Mouse (Mus musculus) neural tube, embryonic 11.5 days (tissue): ENCODE data around the gene Cip2a. TPM values are rescaled to one million over a fixed set of nuclear protein-coding genes. Genes with fewer than 3 reads are reported as not detected.

Source experiments
- polyA plus RNA-seq: library from polyadenylated mRNA; unstranded; fragments of >200 nt; fragmentation: Nextera tagmentation; extraction: Ambion mirVana; gene quantifications from 2 replicates; pipeline ENCODE4 v1.2.1, GENCODE M21; 2014

Cip2a gene
- polyA plus RNA-seq, 1 experiment from 2014 or later: 35.9 TPM

Other genes with a start within 250 kb of the Cip2a start
- not detected in 2 replicates for gene Trat1, start 222.2 kb upstream of the Cip2a start, polyA plus RNA-seq
- gene Retnlb, start 177.3 kb upstream of the Cip2a start, polyA plus RNA-seq: not detected in 2 replicates
- not detected in 2 replicates for gene Retnla, start 151.6 kb upstream of the Cip2a start, polyA plus RNA-seq
- gene Retnlg, start 121.6 kb upstream of the Cip2a start, polyA plus RNA-seq: not detected in 2 replicates
- 51.3 and 54.6 TPM in 2 replicates for gene Dzip3, start within 50 bp of the Cip2a start, polyA plus RNA-seq
- gene Myh15, start 63.3 kb downstream of the Cip2a start, polyA plus RNA-seq: not detected in 2 replicates